In the genomic region with DNA sequence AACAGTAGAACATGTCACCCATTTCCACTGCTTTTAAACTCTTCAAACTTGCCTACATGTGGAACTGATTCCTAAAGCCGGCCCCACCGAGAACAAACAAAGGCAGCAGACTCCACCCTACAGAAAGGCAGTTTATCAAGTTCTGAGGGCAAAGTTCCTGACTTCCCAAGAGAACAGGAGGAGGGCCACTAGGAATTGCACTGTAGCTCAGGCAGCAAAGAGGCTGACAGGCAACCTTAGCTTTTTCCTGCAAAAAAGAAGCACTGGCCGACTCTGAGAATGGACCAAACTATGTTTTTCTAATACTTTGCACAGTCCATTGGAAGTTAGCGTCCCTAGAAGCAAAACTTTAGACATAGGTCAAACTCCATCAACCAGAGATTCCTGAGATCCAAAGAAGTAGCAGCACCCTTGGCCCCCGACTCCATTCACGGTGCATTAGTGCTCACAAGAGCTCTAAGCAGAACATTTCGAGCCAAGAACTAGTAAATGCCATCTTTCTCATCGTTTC, we compare ENCODE assay signal across 8 mouse cellular contexts. TPM values are rescaled to one million over a fixed set of nuclear protein-coding genes. Genes with fewer than 3 reads are reported as not detected.
DNase-seq lines count a peak whose midpoint lies in the region; ATAC-seq and TF ChIP-seq lines count a peak whose summit lies in the region.

No protein-coding gene starts in this region.

- H3K27me3 ChIP-seq in spleen, adult 2 months (ENCODE audit: control insufficient read depth, insufficient read depth, low read length) = no peaks in the 10 kb centered on the region
- H3K27me3 ChIP-seq in heart, embryonic 16.5 days (ENCODE audit: control insufficient read depth, insufficient read depth, low read length) = no peaks in the 10 kb centered on the region

- H3K27ac ChIP-seq in spleen, adult 2 months (ENCODE audit: insufficient read depth, low read length) = peak overlapping the region; percentile 30; the same call in 1 of the 2 replicates
- peak overlapping the region; percentile 97 for H3K27ac ChIP-seq in heart, embryonic 16.5 days (ENCODE audit: low read length)

- H3K4me1 ChIP-seq in spleen, adult 2 months (ENCODE audit: control insufficient read depth, insufficient read depth, insufficient read length) = peaks cover 8% of the 10 kb centered on the region; the same call in 1 of the 2 replicates
- H3K4me1 ChIP-seq in heart, embryonic 16.5 days (ENCODE audit: control insufficient read depth, insufficient read depth, low read length) = peaks cover 85% of the 10 kb centered on the region

- DNase-seq in spleen, adult 2 months (ENCODE audit: low read depth in 1 of 2, low spot score in 2 of 2) = no peak
- no peak for DNase-seq in spleen, adult 18-20 months
- peak; percentile 66 to 83 for DNase-seq in kidney, postnatal 36 days
- DNase-seq in mesoderm, embryonic 11.5 days (ENCODE audit: low read depth, low spot score) = peak; percentile 70
- no peak for DNase-seq in right cerebral cortex, postnatal 10 days (ENCODE audit: low spot score in 2 of 2)

- no peak overlapping the region for H3K4me3 ChIP-seq in spleen, adult 2 months (ENCODE audit: extremely low read depth, insufficient read depth, insufficient read length)
- peak overlapping the region; percentile 34 for H3K4me3 ChIP-seq in heart, embryonic 16.5 days (ENCODE audit: low read length)

- 83% methylated on average over 8 of the region's 8 CpGs for WGBS in spleen, adult 2 months
- WGBS in heart, embryonic 16.5 days = 16% methylated on average over 8 of the region's 8 CpGs

- ATAC-seq in heart, embryonic 16.5 days (replicated peaks; ENCODE audit: extremely low read depth, insufficient read depth, low FRiP score) = no peak
- no peak for ATAC-seq in erythroid progenitor cell, adult 5-6 weeks (replicated peaks; ENCODE audit: low FRiP score, poor library complexity, severe bottlenecking)
- no peak for ATAC-seq in CD4-positive, CD25-positive, alpha-beta regulatory T cell, adult 4 months

- no peaks in the 10 kb centered on the region for H3K36me3 ChIP-seq in spleen, adult 2 months (ENCODE audit: control insufficient read depth, insufficient read depth, low read length)
- H3K36me3 ChIP-seq in heart, embryonic 16.5 days (ENCODE audit: control insufficient read depth, insufficient read depth) = no peaks in the 10 kb centered on the region

- no peak for TF ChIP-seq POLR2A in spleen, adult 2 months (IDR thresholded peaks at IDR 0.05; ENCODE audit: low read depth, low read length)

- H3K9me3 ChIP-seq in heart, embryonic 16.5 days (replicated peaks; ENCODE audit: control insufficient read depth, low read length) = no peaks in the 10 kb centered on the region

- peak overlapping the region; percentile 71 for H3K4me2 ChIP-seq in heart, embryonic 16.5 days (ENCODE audit: low read depth, low read length)

- peak overlapping the region; percentile 60 for H3K9ac ChIP-seq in heart, embryonic 16.5 days (ENCODE audit: low read length)

- no peak for TF ChIP-seq CTCF in spleen, adult 2 months (IDR thresholded peaks at IDR 0.05; ENCODE audit: extremely low read depth, insufficient read depth, insufficient read length, insufficient replicate concordance)

RNA-seq across cellular contexts. Expression of a gene that starts 14.3 kb away (rescaled TPM):
- polyA plus RNA-seq in spleen, adult 2 months (2012; rRNA removed) = 12.3 and 14.7 TPM in 2 replicates
- 58.7 and 66.3 TPM in 2 replicates for polyA plus RNA-seq in heart, embryonic 16.5 days (2015; fragmentation: Nextera tagmentation; extraction: Ambion mirVana)
- 11.2 and 15.1 TPM in 2 replicates for total RNA-seq in erythroid progenitor cell, adult 5-6 weeks (2015; ENCODE audit: low replicate concordance)
- total RNA-seq in erythroid progenitor cell, adult 5-6 weeks (2017; ENCODE audit: low replicate concordance) = 7.0 and 18.7 TPM in 2 replicates
- 1 to 10 TPM in 1 of 2 experiments, under 1 TPM in 1; 0.89 to 1.1 TPM for polyA plus RNA-seq in CD4-positive, CD25-positive, alpha-beta regulatory T cell, adult 4 months (2017; shearing (Covaris generic))

RNA-seq across cellular contexts. Expression of a gene that starts 22.6 kb away (rescaled TPM):
- polyA plus RNA-seq in spleen, adult 2 months (2012; rRNA removed) = not detected in 2 replicates
- 0.13 and 0.19 TPM in 2 replicates for polyA plus RNA-seq in heart, embryonic 16.5 days (2015; fragmentation: Nextera tagmentation; extraction: Ambion mirVana)
- total RNA-seq in erythroid progenitor cell, adult 5-6 weeks (2015; ENCODE audit: low replicate concordance) = not detected in 2 replicates
- total RNA-seq in erythroid progenitor cell, adult 5-6 weeks (2017; ENCODE audit: low replicate concordance) = not detected in 2 replicates
- polyA plus RNA-seq in CD4-positive, CD25-positive, alpha-beta regulatory T cell, adult 4 months (2017; shearing (Covaris generic)) = under 1 TPM in 1 of 2 experiments, not detected in 1; 0.48 TPM

RNA-seq across cellular contexts. Expression of a gene that starts 34.3 kb away (rescaled TPM):
- 52.6 and 76.8 TPM in 2 replicates for polyA plus RNA-seq in spleen, adult 2 months (2012; rRNA removed)
- polyA plus RNA-seq in heart, embryonic 16.5 days (2015; fragmentation: Nextera tagmentation; extraction: Ambion mirVana) = 187 and 195 TPM in 2 replicates
- total RNA-seq in erythroid progenitor cell, adult 5-6 weeks (2015; ENCODE audit: low replicate concordance) = 59.8 and 66.2 TPM in 2 replicates
- 21.6 and 28.2 TPM in 2 replicates for total RNA-seq in erythroid progenitor cell, adult 5-6 weeks (2017; ENCODE audit: low replicate concordance)
- 100 to 1,000 TPM in 1 of 2 experiments, 10 to 100 TPM in 1; 96.4 to 131 TPM for polyA plus RNA-seq in CD4-positive, CD25-positive, alpha-beta regulatory T cell, adult 4 months (2017; shearing (Covaris generic))

RNA-seq across cellular contexts. Expression of a gene that starts 41.6 kb away (rescaled TPM):
- not detected in 2 replicates for polyA plus RNA-seq in spleen, adult 2 months (2012; rRNA removed)
- not detected in 2 replicates for polyA plus RNA-seq in heart, embryonic 16.5 days (2015; fragmentation: Nextera tagmentation; extraction: Ambion mirVana)
- not detected in 2 replicates for total RNA-seq in erythroid progenitor cell, adult 5-6 weeks (2015; ENCODE audit: low replicate concordance)
- 1.1 TPM in 1 of 2 replicates, not detected in the other for total RNA-seq in erythroid progenitor cell, adult 5-6 weeks (2017; ENCODE audit: low replicate concordance)
- polyA plus RNA-seq in CD4-positive, CD25-positive, alpha-beta regulatory T cell, adult 4 months (2017; shearing (Covaris generic)) = not detected

RNA-seq across cellular contexts. Expression of a gene that starts 41.9 kb away (rescaled TPM):
- 4.9 and 5.0 TPM in 2 replicates for polyA plus RNA-seq in spleen, adult 2 months (2012; rRNA removed)
- 21.4 and 23.0 TPM in 2 replicates for polyA plus RNA-seq in heart, embryonic 16.5 days (2015; fragmentation: Nextera tagmentation; extraction: Ambion mirVana)
- 29.3 and 36.0 TPM in 2 replicates for total RNA-seq in erythroid progenitor cell, adult 5-6 weeks (2015; ENCODE audit: low replicate concordance)
- 42.9 and 47.5 TPM in 2 replicates for total RNA-seq in erythroid progenitor cell, adult 5-6 weeks (2017; ENCODE audit: low replicate concordance)
- polyA plus RNA-seq in CD4-positive, CD25-positive, alpha-beta regulatory T cell, adult 4 months (2017; shearing (Covaris generic)) = 10 to 100 TPM; 14.9 to 18.3 TPM

Comparison
In these comparisons a context has a peak if more than half of its experiments do, and no peak if none do; other contexts are left out.
1. DNase-seq: peak in kidney, postnatal 36 days (2 of 2) and mesoderm, embryonic 11.5 days (single experiment); none in spleen, adult 2 months (0 of 2), spleen, adult 18-20 months (0 of 2) and right cerebral cortex, postnatal 10 days (0 of 2).